In genomic region chr4:71295716-71296115, GRCm38 (mm10) we compare ENCODE assay signal across 6 mouse cellular contexts.
DNase-seq lines count a peak whose midpoint lies in the region.
"Not testable (repeated sequence)": the region's sequence is repeated elsewhere in the genome, so short reads cannot be mapped to it uniquely, and the experiment has no call there.

No protein-coding gene starts in this region.

- intact Hi-C loops in heart, postnatal 36 days (cut with DNase I); left cerebral cortex, postnatal 4 days (cut with DNase I): not testable (repeated sequence)

- DNase-seq in adrenal gland, postnatal 10 days, result peak; percentile 20
- DNase-seq in gastrocnemius, postnatal 10 days, result peak; percentile 8
- peak; percentile 24 to 25 for DNase-seq in heart, adult 18-20 months
- peak; percentile 3 to 12 for DNase-seq in heart, postnatal 36 days
- peak; percentile 2 for DNase-seq in left cerebral cortex, postnatal 4 days
- peak; percentile 12 for DNase-seq in lung, postnatal 10 days

Comparison
In these comparisons a context has a peak if more than half of its experiments do, and no peak if none do; other contexts are left out.
1. Peak in every context shown above with its lines: DNase-seq.